Mouse (Mus musculus): ENCODE data around the gene Zdhhc14.

GRCm38 (mm10) chr17:5675951-5676350, 183.6 kb downstream of the Zdhhc14 start:
- no peak for TF ChIP-seq CTCF (IDR thresholded peaks at IDR 0.05; ENCODE audit: low read depth)
- no peak for TF ChIP-seq EP300 (optimal IDR thresholded peaks at IDR 0.05)
